Mouse (Mus musculus) kidney, adult 2 months (tissue): ENCODE results near the gene Rai1.

Experiments
- CTCF ChIP-seq: fragments of 200-500 bp; conservative IDR thresholded peaks from 2 replicates; pipeline ENCODE4 v1.5.1; 2011; ENCODE audit warnings: low read depth, mild to moderate bottlenecking, control low read depth, low read length, moderate library complexity, mixed read lengths; ENCODE audit not compliant: insufficient read depth, insufficient read length
- POLR2A ChIP-seq: fragments of 200-500 bp; IDR thresholded peaks from one replicate; pipeline ENCODE4 v1.6.1; 2011; ENCODE audit warnings: low read depth, low read length, control low read depth

DNA sequence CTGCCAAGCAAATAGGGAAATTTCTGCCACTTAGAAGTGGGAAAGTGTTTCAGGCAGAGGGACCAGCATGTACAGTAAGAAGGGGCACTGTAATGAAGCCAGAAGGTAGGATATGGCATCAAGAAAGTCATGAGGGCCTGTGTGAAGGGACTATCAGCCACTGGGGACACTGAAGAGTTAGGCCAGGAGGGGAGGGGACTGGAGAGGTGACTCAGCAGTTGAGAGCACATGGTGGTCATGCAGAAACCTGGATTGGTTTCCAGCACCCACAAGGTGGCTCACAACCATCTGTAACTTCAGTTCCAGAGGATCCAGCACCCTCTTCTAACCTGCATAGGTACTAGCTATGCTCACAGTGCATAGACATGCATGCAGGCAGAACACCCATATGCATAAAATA lies 32.4 kb downstream of the Rai1 start:
- TF ChIP-seq CTCF (no peak), POLR2A (no peak)
